Mouse (Mus musculus) heart, adult 18-20 months (tissue): ENCODE results near the gene Ints3. TPM values are rescaled to one million over a fixed set of nuclear protein-coding genes. Genes with fewer than 3 reads are reported as not detected.

Source experiments
- DNase-seq, 2 experiments: peaks; one replicate each; pipeline ENCODE4 v3.0.0; 2021 to 2022; ENCODE audit warnings: mixed read lengths in 1 of 2
- long read RNA-seq, 2 experiments: library from polyadenylated mRNA; stranded (forward); transcript quantifications; one replicate each; pipeline ENCODE4 v2.0.0; 2021
- total RNA-seq, 2 experiments: library from RNA; stranded (reverse); gene quantifications; 2 replicates each; pipeline ENCODE4 v1.2.3; 2021

Gene Ints3
- 10 to 100 TPM; 24.6 TPM for total RNA-seq
- long read RNA-seq, experiment 1, full-length matches to known transcripts: 9 of 86 reads
- long read RNA-seq, experiment 1, partial matches to known transcripts: 2 of 86 reads
- long read RNA-seq, experiment 1, other reads (novel, unspliced or antisense): 75 of 86 reads
- long read RNA-seq, experiment 2, full-length matches to known transcripts: 2 of 60 reads
- long read RNA-seq, experiment 2, partial matches to known transcripts: 1 of 60 reads
- long read RNA-seq, experiment 2, other reads (novel, unspliced or antisense): 57 of 60 reads

DNA sequence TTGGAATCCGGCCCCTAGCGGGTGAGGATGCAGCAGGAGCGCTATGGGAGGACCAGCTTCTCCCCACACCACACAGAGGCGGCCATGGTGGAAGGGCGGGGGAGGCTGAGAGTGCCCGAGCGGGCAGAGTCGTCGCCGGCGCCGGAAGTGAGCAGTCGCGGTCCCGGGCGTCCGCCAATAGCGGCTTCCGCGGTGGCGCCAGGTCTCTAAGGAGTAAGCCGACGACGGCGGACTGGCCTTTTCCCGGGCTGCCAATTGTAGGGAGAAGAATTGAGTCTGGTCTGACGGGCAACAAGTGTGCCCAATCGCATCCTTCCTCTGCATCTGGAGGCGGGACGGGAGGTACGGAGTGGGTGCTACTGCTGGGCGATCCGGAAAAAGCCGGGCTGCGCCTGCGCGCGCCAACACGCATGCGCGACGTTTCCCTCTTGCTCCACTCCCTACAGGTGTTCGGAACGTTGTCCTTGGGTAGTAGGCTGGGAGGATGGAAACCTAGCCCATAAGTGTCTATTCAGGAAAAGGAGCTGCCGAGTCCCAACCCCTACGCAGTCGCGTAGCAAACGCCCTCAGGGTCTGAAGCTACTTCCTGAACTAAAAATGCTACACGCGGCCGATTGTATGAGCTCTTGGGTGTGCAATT lies at the start of gene Ints3:
Gene Ints3, minus strand, starts transcription at position 242 of the 640 bp plus-strand sequence.
- DNase-seq: peak; percentile 100

DNA sequence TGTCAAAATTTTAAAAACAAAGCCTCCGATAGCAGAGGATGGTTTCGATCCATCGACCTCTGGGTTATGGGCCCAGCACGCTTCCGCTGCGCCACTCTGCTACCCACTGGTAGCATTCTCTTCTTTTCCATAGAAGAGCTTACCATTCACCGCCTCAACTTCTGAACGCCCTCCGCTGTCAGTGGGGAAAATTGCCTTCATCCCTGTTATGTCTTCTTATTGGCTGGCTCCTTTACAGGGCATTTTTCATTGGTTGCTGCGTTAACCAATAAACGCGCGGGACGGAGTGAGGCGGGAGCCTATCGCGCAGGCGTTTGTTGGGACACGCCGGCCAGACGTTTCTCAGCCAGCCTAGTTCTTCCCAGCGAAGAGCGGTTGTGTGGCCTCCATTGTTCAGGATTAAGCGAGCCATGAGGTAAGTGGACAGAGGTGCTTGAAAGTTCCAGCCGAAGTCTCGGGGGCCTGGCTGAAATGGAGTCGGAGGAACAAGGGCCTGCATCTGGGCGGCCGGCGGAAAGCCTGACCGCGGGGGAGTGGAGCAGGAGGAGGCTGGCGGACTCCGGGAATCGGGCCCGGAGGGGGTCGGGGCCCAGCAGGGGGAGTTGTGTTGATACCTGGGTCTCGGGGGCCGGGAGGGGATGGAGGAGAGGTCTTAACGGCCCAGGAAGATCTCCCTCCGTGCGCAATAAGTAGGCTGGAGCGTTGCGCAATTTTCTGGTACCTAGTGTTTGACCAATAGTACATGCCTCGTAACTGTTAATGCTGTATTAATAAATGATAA lies 42.6 kb upstream of the Ints3 start, which contains the start of gene Ilf2:
Gene Ilf2, plus strand, starts transcription at position 296 of the 781 bp plus-strand sequence.
- DNase-seq: peak; percentile 95 to 98

- no peak for DNase-seq
Observed at GRCm38 (mm10) chr3:90475151-90475830, 41.9 kb upstream of the Ints3 start.

- DNase-seq: peak; percentile 70 to 72
Observed at GRCm38 (mm10) chr3:90472213-90472612, 38.8 kb upstream of the Ints3 start.

GRCm38 (mm10) chr3:90467618-90468300 lies 34.3 kb upstream of the Ints3 start:
- no peak for DNase-seq

GRCm38 (mm10) chr3:90466311-90466766 lies 32.9 kb upstream of the Ints3 start:
- DNase-seq: peak; percentile 83

DNA sequence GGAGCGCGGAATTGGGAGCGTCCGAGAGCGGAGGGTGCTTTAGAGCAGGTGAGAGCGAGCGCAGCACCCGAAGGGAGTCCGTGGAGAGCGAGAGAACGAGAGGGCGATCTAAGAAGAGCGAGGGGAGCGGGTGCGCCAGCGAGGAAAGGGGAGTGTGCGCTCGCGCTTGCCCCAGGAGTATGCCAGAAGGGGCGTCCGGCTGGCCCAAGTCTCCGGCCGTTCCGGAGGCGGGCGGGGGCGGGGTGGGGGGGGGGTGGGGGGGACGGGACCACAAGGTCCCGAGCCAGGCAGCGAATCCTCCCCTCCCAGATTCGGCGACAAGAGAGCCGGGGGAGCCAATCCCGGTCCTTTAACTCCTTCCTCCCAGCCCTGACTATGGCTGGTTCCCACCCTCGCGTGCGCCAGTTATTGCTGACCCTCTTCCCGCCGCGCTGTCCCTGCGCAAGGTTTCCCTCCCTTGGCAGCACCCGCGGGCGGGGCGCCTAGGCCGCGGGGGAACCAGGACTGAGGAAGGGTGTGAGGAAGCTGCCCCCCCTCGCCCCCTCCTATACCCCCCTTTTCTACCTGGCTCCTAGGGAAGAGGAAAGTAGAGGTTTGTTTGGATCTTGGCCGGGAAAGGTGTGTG lies 32.4 kb upstream of the Ints3 start, which contains the start of gene Npr1:
Gene Npr1, minus strand, starts transcription at position 181 of the 625 bp plus-strand sequence.
- DNase-seq: peak; percentile 67 to 74

- DNase-seq: peak in 1 of 2 experiments; percentile 22
Observed at GRCm38 (mm10) chr3:90465081-90465685, 31.8 kb upstream of the Ints3 start.

DNA sequence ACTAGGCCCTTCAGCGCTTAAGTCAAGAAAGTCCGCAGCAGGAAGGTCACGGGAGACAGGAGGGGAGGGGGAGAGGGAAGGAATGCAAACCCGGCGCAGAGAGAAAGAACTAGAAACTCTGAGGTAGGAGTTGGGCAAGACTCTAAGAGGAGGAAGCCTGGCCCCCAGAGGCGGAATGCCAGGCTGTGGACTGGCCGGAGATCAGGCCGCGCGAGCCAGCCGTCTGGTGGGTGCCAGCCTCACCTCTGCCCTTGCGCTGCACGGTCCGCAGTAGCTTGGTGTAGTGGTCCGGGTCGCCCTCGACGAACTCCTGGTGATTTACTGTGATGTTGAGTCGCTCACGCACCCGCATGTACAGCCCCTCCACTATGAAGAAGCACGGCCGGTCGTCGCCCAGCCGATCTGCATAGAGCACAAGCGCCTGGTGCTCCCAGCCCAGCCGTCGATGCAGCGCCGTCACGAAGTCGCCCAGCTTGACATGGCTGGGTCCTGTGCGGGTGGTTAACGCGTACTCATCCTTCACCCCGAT lies 31.2 kb upstream of the Ints3 start:
- DNase-seq: peak; percentile 40 to 58

GRCm38 (mm10) chr3:90462579-90462978 lies 29.2 kb upstream of the Ints3 start:
- DNase-seq: no peak

DNA sequence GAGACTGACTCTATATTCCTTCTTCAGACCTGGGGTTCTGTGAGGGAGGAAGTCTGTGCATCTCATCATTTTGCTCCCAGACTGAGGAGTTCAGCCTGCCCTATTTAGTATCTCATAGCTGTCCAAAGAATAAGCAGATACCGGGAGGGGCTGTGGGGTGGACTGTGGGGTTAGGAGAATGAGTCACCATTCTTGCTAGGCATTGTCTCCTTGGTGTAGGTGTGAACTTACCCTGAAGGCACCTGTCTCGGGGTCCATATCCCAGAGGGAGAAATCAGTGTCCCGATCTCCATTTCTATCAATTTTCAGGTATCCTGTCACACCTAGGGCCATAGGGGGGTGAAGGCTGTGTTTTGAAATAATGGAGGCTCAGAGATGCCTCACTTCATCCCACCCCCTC lies 28.5 kb upstream of the Ints3 start:
- DNase-seq: no peak

DNA sequence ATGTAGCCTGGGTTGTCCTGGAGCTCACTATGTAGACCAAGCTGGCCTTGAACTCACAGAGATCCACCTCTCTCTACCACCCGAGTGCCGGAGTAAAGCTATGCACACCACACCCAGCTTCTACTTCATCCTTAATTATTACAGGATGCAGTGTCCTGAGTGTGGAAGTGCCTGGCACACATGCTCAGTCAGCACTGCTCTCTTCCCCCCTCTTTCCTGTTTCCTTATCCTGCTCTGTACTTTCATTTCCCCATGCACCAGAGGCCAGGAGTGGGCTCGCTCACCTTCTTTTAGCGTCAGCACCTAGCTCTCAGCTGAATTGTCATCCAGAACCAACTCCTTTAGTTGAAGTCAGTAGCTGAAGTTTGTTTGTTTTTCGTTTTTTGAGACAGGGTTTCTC lies 26.9 kb upstream of the Ints3 start:
- DNase-seq: no peak

DNA sequence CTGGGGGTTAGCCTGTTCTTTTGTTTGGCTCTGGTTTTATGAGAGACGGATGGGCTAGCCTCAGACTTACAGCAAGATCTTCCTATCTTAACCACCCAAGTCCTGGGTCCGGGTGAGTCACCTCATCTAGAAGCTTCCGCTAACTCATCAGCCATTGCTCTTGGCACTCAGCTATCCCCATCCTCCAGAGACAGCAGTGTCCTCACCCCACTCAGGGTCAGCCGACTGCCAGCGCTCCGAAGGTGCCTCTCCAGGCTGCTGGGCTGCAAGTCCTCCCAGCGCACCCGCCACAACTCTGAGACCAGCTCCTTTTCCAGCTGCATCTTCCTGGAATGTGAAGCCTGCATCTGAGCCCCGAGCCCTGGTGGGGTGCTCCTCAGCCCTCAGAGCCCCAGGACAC lies 26.3 kb upstream of the Ints3 start:
- DNase-seq: no peak

GRCm38 (mm10) chr3:90454931-90455330 lies 21.5 kb upstream of the Ints3 start:
- DNase-seq: no peak

DNA sequence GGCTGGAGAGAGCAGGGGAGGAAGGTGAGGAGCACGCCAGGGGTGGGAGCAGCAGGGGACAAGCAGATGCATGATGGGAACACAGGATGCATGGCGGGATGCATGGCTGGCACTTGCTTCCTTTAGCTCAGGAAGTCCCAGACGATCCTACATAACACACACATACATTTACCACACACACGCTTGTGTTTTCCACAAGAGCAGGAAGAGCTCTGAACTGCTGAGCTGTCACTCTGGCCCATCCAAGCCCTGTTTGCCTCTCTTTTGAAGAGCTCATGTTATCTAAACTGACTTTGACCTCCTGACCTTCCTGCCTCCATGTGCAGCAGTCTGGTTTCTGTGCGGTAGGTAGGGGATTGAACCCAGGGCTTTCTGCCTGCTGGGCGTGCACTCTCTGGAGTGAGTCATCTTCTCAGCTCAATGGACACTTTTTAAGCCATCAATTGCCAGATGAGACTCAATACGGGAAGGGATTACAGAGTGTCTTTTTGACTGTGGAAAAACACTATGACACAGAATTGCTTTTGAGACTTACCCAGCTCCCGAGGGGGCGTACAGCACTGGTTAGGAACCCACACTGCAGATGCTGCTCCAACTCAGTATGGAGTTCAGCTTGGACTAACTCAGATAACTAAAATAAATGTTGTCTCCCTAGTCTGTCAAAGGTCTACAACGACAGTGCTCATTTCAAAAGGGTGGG lies 18.1 kb upstream of the Ints3 start:
- no peak for DNase-seq

GRCm38 (mm10) chr3:90450874-90451273 lies 17.5 kb upstream of the Ints3 start:
- DNase-seq: no peak

- DNase-seq: no peak
Observed at GRCm38 (mm10) chr3:90448626-90449025, 15.2 kb upstream of the Ints3 start.

DNA sequence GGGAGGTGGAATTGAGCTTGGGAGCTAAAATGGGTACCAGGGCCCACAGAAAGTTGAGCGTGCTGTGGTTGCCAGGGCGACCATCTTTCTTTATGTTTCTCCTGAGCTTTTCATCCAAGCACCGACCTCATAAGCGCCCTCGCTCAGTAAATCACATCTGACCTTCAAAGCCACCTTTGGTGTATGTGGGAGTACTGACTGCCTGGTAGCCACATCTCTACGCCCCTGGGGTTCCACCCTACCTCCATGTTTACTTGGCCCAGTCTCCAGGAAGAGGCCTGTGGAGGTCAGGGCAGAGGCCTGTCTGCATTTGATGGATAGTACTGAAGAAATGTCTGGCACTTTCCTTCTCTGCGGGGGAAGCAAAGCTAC lies 13.7 kb upstream of the Ints3 start:
- peak in 1 of 2 experiments; percentile 62 for DNase-seq

- DNase-seq: peak; percentile 92 to 97
Observed at GRCm38 (mm10) chr3:90446389-90447122, 13.1 kb upstream of the Ints3 start.
